Mouse (Mus musculus): Measurements from ENCODE around the gene Vgll4. TPM values are rescaled to one million over a fixed set of nuclear protein-coding genes. Genes with fewer than 3 reads are reported as not detected.
A peak's percentile ranks its signal among the peaks of the same experiment; 100 is the strongest.

Vgll4 gene
- total RNA-seq, 2 experiments from 2014 or later: 50.6 to 80.7 TPM

GRCm38 (mm10) chr6:114878841-114879520 is 90.8 kb downstream of the Vgll4 start:
- no peak for DNase-seq (ENCODE audit: low spot score in 2 of 2)

DNA sequence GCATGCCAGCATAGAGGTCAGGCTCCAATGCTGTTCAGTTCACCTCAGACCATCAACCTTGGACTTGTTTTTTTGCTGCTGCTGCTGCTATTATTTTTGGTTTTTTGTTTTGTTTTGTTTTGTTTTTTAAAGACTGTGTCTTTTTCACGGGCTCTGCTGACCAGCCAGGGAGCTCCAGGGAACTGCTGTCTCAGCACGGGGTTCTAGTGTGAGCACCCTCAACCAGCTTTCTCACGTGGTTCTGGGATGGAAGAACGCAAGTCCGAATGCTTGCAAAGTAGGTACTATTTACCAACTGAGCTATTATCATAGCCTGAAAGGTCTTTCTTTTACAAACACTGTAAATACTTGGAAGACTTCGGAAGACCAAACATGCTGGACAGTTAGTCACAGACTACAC is 93.2 kb downstream of the Vgll4 start:
- DNase-seq (ENCODE audit: low spot score in 2 of 2): no peak

- DNase-seq (ENCODE audit: low spot score in 2 of 2): no peak
Measured at GRCm38 (mm10) chr6:114876033-114876432, 93.8 kb downstream of the Vgll4 start.

GRCm38 (mm10) chr6:114875018-114875558 is 94.7 kb downstream of the Vgll4 start:
- DNase-seq (ENCODE audit: low spot score in 2 of 2): peak; percentile 84 to 92

GRCm38 (mm10) chr6:114874138-114874928 is 95.5 kb downstream of the Vgll4 start:
- no peak for DNase-seq (ENCODE audit: low spot score in 2 of 2)

DNA sequence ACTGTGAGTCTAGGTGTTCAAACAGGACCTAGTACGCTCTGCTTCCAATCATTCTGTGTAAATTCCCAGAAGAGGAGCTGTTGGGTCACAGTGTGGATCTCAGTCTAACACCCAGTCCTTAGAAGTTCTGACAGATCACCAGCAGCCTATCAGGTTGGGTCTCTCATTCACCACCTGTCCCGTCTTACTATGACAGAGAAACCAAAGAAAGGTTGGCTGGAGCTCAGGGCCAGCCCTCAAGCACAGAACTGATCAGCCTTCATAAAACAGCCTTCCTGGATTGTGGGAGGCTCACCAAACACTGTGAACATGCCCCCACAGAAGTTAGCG is 96.0 kb downstream of the Vgll4 start:
- DNase-seq (ENCODE audit: low spot score in 2 of 2): no peak

DNA sequence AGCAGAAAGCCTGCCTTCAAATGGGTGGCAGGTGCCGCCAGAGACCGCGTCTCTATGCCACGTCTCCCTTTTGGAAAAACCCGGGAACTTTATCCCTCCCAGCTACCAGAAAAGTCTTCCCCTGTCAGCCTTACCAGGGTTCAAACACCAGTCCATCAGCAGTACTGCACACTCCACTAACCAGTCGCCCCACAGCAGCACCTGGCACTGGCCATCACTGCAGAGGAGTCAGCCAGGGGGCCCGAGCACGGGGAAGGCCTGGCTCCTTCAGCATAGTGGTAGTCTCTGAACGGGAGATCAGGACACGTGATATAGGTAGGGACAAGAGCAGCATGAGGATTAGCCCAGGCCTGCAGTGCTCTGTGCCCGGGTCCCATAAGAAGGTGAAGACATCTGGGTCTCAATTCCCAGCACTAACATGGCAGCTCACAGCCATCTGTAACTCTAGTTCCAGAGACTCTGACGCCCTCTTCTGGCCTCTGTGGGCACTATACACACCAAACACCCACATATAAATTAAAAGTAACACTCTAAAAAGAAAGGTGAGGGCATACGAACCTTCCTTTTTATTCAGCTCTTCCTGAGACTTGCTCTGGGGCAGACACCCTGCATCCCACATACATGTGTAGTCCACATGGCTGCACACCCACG is 98.7 kb downstream of the Vgll4 start:
- no peak for DNase-seq (ENCODE audit: low spot score in 2 of 2)

DNA sequence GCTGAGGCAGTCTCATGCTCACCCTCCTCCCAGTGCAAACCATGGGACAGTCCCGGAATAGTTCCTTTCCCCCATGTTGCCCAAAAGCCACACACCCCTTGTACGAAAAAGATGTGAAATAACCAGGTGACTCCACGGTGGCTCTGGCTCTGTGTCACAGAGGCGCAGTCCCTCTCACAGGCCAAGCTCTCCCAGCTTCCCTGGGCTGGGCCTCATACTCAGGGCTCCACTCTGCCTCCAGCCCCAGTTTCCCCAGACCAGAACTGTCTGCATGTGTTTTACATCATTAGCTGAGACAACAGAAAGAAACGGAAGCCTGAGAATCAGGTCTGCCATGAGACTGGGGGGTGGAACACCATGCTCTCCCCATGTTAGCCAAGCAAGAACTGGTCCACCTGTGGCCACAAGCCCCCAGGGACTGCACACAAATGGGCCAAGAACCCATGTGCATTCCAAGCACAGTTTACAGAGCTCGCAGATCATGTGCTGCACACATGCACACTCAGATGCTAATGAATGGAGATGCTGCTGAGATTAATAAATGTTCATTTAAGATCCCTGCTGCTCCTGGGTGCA is 100.2 kb downstream of the Vgll4 start:
- no peak for DNase-seq (ENCODE audit: low spot score in 2 of 2)

GRCm38 (mm10) chr6:114868656-114869055 is 101.1 kb downstream of the Vgll4 start:
- no peak for DNase-seq (ENCODE audit: low spot score in 2 of 2)

GRCm38 (mm10) chr6:114866619-114867018 is 103.2 kb downstream of the Vgll4 start:
- DNase-seq (ENCODE audit: low spot score in 2 of 2): no peak

- no peak for DNase-seq (ENCODE audit: low spot score in 2 of 2)
Measured at GRCm38 (mm10) chr6:114866078-114866477, 103.7 kb downstream of the Vgll4 start.

GRCm38 (mm10) chr6:114864421-114864820 is 105.4 kb downstream of the Vgll4 start:
- no peak for DNase-seq (ENCODE audit: low spot score in 2 of 2)

DNA sequence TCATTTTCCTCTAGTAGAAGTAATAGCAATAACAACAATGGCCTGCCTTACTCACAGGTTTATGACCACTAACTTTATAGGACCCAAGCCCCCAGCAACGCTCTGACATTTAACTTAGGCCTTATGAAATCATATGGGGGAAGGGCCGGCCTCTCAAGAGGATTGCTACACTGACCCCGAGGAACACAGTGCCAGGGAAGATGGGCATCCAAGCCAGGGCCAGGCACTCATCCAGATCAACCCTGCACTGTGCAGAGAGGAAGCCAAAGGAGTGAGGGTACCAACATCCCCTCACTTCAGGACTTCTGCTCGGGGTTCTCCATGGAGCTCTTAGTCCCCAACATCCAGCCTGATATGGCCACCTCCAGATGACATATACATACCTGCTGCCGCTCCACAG is 106.3 kb downstream of the Vgll4 start:
- DNase-seq (ENCODE audit: low spot score in 2 of 2): no peak

- no peak for DNase-seq (ENCODE audit: low spot score in 2 of 2)
Measured at GRCm38 (mm10) chr6:114862046-114862445, 107.7 kb downstream of the Vgll4 start.

DNA sequence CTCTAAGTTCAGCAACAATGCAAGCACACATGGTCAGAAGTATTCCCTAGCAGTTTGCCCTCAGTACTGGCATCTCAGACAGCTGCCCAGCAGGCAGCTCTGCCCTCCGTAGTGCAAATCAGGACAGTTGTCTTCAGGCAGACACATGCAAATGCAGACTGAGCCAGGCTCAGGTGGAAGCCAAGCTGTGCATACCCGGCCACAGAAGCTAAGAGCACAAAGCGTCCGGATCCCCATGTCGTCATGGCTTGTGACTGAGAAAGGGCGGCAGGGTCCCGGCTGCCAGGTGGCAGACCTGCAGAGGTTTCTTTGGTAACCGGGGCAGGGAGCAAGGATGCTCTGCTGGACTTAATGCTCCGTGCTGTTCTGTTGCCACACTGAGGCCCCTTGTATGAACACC is 108.2 kb downstream of the Vgll4 start:
- no peak for DNase-seq (ENCODE audit: low spot score in 2 of 2)

DNA sequence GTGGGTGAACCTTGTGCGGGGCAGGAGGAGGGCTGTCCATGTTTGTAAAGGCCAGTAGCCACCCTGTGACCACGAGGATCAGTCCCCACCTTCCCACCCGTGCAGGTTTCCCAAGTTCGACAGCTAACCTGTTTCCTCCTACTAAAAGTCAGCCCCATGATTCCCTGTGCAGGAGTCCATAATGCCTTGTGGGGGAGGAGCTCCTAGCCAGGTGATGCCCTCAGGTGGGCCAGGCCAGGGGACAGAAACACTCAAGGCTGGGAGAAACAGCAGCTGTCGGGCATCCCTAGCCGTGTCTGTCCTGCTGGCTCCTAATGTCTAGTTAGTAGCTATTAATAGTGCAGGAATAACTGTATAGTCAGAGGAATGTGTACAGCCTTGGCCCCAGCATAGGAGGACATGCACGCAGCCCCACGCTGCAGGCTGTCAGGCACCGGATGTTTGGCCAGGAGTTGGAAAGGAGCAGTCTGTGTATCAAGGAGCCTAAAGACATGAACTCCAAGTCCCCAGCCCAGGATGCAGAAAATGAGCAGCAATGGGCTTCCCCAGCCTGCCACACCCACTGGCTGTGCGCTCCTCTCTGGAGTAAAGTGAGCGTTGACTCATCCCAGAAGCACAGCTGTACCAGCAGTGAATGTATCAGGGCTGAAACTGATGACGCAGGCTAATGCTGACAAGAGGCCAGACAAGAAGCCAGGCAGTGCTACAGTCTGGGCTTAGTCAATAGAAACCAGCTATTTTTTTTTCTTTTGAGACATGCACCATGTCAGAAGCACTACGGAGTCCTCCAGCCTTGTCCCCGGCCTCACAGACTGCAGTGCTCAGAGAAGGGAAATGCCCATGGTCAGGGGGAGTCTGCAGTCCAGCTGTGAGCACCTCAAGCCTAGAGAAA is 108.9 kb downstream of the Vgll4 start:
- DNase-seq (ENCODE audit: low spot score in 2 of 2): no peak

DNA sequence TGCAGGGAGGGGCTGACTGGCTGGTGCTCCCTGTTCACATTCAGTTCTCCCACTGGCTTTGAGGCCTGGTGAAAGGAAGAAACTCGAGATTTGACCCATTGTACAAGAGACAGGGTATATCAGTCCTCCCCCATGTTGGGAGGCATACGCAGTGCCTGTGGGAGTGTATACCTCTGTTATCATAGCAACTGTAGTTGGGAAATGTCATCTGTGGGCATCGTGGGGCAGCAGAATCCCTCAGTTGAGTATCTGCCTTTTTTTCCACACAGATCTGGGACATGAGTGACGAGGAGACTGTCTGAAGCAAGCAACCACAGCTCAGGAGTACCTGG is 111.1 kb downstream of the Vgll4 start:
- no peak for DNase-seq (ENCODE audit: low spot score in 2 of 2)

DNA sequence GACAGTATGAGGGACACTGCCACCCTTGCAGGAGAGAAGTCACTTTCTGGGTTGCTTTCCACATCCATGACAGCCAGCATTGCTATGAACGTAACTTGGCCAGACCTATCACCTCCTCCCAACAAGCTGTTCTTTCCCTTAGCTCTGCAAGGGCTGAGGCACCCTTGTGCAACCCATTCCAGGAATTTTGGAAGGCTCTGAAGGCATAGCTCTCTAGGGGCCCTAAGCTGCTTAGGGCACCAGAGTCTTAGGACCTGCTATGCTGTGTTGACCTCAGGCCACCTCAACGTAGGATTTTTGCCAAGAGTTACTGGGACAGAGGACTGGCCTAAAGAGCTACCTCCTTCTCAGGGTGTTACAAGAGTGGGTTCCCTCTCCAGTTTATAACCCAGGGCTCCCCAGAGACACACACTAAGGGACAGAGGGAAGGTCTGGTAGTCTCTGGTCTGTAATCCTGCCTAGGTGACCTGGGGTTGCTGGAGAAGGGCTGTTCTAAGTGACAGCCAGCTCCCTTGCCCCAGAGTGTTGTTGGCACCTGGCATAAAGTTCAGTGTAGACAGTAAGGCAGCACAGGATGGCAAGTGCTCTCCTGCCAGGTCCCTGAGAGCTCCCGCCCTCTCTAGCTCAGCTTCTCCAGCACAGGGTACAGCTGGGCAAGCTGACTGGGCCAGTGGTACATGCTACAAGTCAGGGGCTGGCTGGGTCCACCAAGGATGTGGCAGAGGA is 111.6 kb downstream of the Vgll4 start:
- DNase-seq (ENCODE audit: low spot score in 2 of 2): no peak

- no peak for DNase-seq (ENCODE audit: low spot score in 2 of 2)
Measured at GRCm38 (mm10) chr6:114856501-114856900, 113.3 kb downstream of the Vgll4 start.

- no peak for DNase-seq (ENCODE audit: low spot score in 2 of 2)
Measured at GRCm38 (mm10) chr6:114855644-114856043, 114.2 kb downstream of the Vgll4 start.
